Mouse (Mus musculus) thymus, postnatal 36 days (tissue): ENCODE data around the gene Syde2.

ENCODE experiments used
- DNase-seq, 2 experiments: peaks; one replicate each; pipeline ENCODE4 v3.0.0; 2022; ENCODE audit warnings: mixed read lengths in 2 of 2

Gene Syde2

DNA sequence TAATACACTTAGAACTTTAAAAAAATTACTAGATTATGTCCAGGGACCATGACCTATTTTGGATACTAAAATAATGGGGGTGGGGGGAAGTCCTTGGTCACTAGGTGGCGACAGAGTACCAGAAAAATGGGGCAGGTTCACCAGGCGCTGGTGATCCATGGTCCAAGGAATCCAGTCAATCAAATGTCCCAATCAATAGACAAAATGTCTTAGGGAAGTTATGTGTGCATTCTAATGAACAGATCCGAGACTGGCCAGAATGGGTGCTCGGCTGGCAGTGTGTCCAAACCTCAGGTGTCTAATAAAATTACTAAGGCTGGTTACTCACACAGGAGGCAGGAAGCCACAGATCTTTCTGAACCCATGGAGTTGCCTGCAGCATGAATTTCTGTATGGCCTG lies 70.6 kb downstream of the Syde2 start:
- DNase-seq = peak in 1 of 2 experiments; percentile 51

DNA sequence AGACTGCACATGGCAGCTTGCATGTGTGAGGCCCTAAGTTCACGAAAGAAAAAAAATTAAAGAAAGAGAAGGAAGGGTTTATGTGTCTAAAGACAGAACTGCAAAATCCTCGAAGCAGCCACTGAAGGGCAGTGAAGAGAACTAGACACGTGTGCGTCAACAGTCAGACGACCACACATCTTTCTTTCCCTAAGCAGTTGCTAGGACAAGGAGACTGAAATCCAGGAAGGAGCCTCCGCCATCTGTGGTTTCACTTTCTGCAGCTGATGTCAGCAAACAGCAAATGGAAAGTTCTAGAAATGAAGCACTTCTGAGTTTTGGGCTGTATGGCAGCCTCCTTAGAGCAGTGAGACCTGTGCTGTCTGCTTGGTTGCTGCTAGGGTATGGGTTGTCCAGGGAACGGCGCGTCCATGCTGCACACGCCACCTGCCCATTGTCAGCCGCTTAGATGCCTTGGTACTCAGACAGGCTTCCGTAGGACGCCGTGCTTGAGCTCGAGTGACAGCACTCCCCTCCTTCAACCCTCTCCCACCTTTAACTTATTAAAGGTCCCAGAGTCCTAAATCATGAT lies 71.8 kb downstream of the Syde2 start:
- no peak for DNase-seq

DNA sequence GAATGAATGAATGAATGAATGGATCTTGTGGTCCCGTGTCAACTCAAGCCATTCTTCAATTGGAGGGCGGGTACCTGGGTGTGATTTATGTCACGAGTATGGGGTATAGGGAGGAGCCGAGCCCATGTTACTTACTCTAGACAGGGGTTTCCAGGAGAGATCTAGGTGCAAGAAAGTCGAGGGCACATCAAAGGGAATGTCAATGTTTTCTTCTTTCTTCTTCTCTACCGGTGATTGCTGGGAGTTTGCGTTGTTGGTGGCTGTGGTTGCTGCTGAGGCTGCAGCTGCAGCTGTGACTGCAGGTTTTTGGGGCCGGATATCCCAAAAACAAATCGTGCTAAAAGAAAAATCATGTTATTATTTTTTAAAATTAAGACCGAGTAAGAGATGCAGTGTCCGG lies 75.5 kb downstream of the Syde2 start:
- peak; percentile 52 to 67 for DNase-seq

DNA sequence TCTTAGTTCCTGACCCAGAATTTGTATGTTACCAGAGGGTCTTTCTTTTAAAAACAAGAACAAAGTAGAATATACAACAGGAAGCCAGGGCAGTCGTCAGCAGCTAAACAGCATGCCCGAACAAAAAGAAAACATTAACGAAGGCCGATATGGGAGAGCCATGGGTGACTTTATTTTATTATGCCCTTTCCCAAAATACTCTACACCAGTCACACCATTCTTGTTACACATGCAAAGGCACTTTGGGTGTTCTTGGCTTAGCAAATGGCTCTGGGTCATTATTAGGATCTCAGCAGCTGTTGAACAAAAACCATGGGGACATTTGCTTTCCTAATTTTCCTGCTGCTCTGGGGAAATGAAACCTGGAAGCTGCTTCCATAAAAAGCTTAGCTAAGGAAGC lies 81.6 kb downstream of the Syde2 start:
- no peak for DNase-seq
